In the genomic region with DNA sequence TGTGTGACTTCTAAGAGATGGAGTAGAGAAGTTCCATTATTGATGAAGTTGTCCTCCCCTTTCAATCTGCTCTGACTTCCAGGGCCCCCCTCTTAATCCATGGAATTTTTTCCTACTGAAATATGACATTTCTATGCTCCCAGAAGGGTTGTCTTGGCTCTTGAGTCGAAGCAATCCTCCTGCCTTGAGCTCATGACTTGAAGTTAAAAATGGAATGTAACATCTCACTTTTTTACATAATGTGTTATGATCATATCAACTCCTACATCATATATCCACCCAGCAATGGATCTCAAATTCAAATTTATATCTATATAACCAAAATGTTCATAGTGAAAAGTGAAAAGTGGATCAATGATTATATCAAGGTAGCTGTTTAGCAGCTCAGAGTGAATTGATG, we compare ENCODE assay signal across 30 mouse cellular contexts. TPM values are rescaled to one million over a fixed set of nuclear protein-coding genes. Genes with fewer than 3 reads are reported as not detected.
DNase-seq lines count a peak whose midpoint lies in the region; TF ChIP-seq lines count a peak whose summit lies in the region.
"Had no signal": no experiment of that assay in that cellular context is flagged by ENCODE, and none has a peak within 500 bp of the region (broad histone marks: within the 10 kb centered on the region; RNA-seq: fewer than 3 reads in every experiment).

No protein-coding gene starts in this region.

- 0 out of 2 replicates have a peak overlapping the region, but pooled peaks have one; percentile 56 for H3K27ac ChIP-seq in cortical plate, adult 2 months (ENCODE audit: insufficient read depth, low read length)
- no peak overlapping the region for H3K27ac ChIP-seq in layer of hippocampus, adult 2 months
- H3K27ac ChIP-seq: embryonic facial prominence, embryonic 10.5 days; embryonic facial prominence, embryonic 12.5 days; forebrain, embryonic 13.5 days; forebrain, embryonic 15.5 days had no signal

- H3K4me3 ChIP-seq in cortical plate, adult 2 months (ENCODE audit: insufficient read depth, low read length): no peak overlapping the region
- H3K4me3 ChIP-seq in layer of hippocampus, adult 2 months: no peak overlapping the region
- H3K4me3 ChIP-seq: embryonic facial prominence, embryonic 10.5 days; embryonic facial prominence, embryonic 12.5 days; forebrain, embryonic 13.5 days; forebrain, embryonic 15.5 days had no signal

- intact Hi-C loops in left cerebral cortex, postnatal 4 days (cut with DNase I): no loop called here

- no peak for TF ChIP-seq CTCF in cortical plate, adult 2 months (IDR thresholded peaks at IDR 0.05; ENCODE audit: extremely low read depth, insufficient read depth, low read length)
- TF ChIP-seq CTCF in layer of hippocampus, adult 2 months (conservative IDR thresholded peaks at IDR 0.05): no peak

- DNase-seq in left cerebral cortex, adult 11 months (ENCODE audit: low spot score): peak; percentile 2
- DNase-seq in left cerebral cortex, postnatal 4 days: no peak
- DNase-seq in brain, adult 2 months (ENCODE audit: low read depth, low spot score): peak; percentile 28
- no peak for DNase-seq in layer of hippocampus, adult 2 months (ENCODE audit: low spot score in 2 of 2)
- DNase-seq in B cell, adult 2 months: no peak
- DNase-seq: adrenal gland, adult 8-10 months; adrenal gland, postnatal 14 days; adrenal gland, postnatal 36 days; cerebellum, adult 11 months; cerebellum, adult 18-20 months; cerebellum, adult 8-10 months; cerebellum, adult 9-11 months; cerebellum, postnatal 14 days; cerebellum, postnatal 36 days; forebrain, postnatal 0 days had no signal

- H3K4me1 ChIP-seq in cortical plate, adult 2 months (ENCODE audit: control insufficient read depth, insufficient read depth, low read length): no peaks in the 10 kb centered on the region
- H3K4me1 ChIP-seq: embryonic facial prominence, embryonic 10.5 days; embryonic facial prominence, embryonic 12.5 days; forebrain, embryonic 13.5 days; forebrain, embryonic 15.5 days had no signal

- TF ChIP-seq POLR2A in cortical plate, adult 2 months (IDR thresholded peaks at IDR 0.05; ENCODE audit: extremely low read depth, insufficient read depth, low read length): no peak

RNA-seq across cellular contexts. Expression of gene Olfr577, which starts 1.3 kb away (rescaled TPM):
- total RNA-seq in left cerebral cortex, postnatal 4 days (2021): not detected
- polyA plus RNA-seq in cortical plate, adult 2 months (2012; rRNA removed): not detected in 2 replicates
- not detected for total RNA-seq in layer of hippocampus, adult 2 months (2021)
- total RNA-seq: adrenal gland, adult 18-20 months; adrenal gland, adult 8-10 months; adrenal gland, postnatal 14 days; adrenal gland, postnatal 36 days; CH12.LX; common myeloid progenitor, adult 5-6 weeks; forebrain, postnatal 0 days had no signal
- polyA plus RNA-seq: activated CD4-positive, CD25-positive, alpha-beta regulatory T cell, adult 4 months; brain, embryonic 14.5 days; CD4-positive, CD25-positive, alpha-beta regulatory T cell, adult 4 months; embryonic facial prominence, embryonic 10.5 days; embryonic facial prominence, embryonic 12.5 days; embryonic facial prominence, embryonic 14.5 days; forebrain, embryonic 11.5 days; forebrain, embryonic 13.5 days; forebrain, embryonic 15.5 days; forebrain, postnatal 0 days; G1E; Patski had no signal

RNA-seq across cellular contexts. Expression of gene Olfr576, which starts 11.9 kb away (rescaled TPM):
- not detected for total RNA-seq in left cerebral cortex, postnatal 4 days (2021)
- polyA plus RNA-seq in cortical plate, adult 2 months (2012; rRNA removed): not detected in 2 replicates
- not detected for total RNA-seq in layer of hippocampus, adult 2 months (2021)
- total RNA-seq: adrenal gland, adult 18-20 months; adrenal gland, adult 8-10 months; adrenal gland, postnatal 14 days; adrenal gland, postnatal 36 days; CH12.LX; common myeloid progenitor, adult 5-6 weeks; forebrain, postnatal 0 days; G1E had no signal
- polyA plus RNA-seq: activated CD4-positive, CD25-positive, alpha-beta regulatory T cell, adult 4 months; brain, embryonic 14.5 days; CD4-positive, CD25-positive, alpha-beta regulatory T cell, adult 4 months; embryonic facial prominence, embryonic 10.5 days; embryonic facial prominence, embryonic 12.5 days; embryonic facial prominence, embryonic 14.5 days; forebrain, embryonic 11.5 days; forebrain, embryonic 13.5 days; forebrain, embryonic 15.5 days; forebrain, postnatal 0 days; G1E; Patski had no signal

RNA-seq across cellular contexts. Expression of gene Olfr578, which starts 14.7 kb away (rescaled TPM):
- total RNA-seq in left cerebral cortex, postnatal 4 days (2021): not detected
- not detected in 2 replicates for polyA plus RNA-seq in cortical plate, adult 2 months (2012; rRNA removed)
- total RNA-seq in layer of hippocampus, adult 2 months (2021): not detected
- total RNA-seq: adrenal gland, adult 18-20 months; adrenal gland, adult 8-10 months; adrenal gland, postnatal 14 days; adrenal gland, postnatal 36 days; CH12.LX; common myeloid progenitor, adult 5-6 weeks; forebrain, postnatal 0 days had no signal
- polyA plus RNA-seq: activated CD4-positive, CD25-positive, alpha-beta regulatory T cell, adult 4 months; brain, embryonic 14.5 days; CD4-positive, CD25-positive, alpha-beta regulatory T cell, adult 4 months; embryonic facial prominence, embryonic 10.5 days; embryonic facial prominence, embryonic 12.5 days; forebrain, embryonic 11.5 days; forebrain, embryonic 13.5 days; forebrain, embryonic 15.5 days; forebrain, postnatal 0 days; G1E; Patski had no signal

RNA-seq across cellular contexts. Expression of gene Olfr575, which starts 15.8 kb away (rescaled TPM):
- not detected for total RNA-seq in left cerebral cortex, postnatal 4 days (2021)
- polyA plus RNA-seq in cortical plate, adult 2 months (2012; rRNA removed): not detected in 2 replicates
- not detected for total RNA-seq in layer of hippocampus, adult 2 months (2021)
- total RNA-seq: adrenal gland, adult 18-20 months; adrenal gland, adult 8-10 months; adrenal gland, postnatal 14 days; adrenal gland, postnatal 36 days; CH12.LX; common myeloid progenitor, adult 5-6 weeks; forebrain, postnatal 0 days had no signal
- polyA plus RNA-seq: activated CD4-positive, CD25-positive, alpha-beta regulatory T cell, adult 4 months; brain, embryonic 14.5 days; CD4-positive, CD25-positive, alpha-beta regulatory T cell, adult 4 months; embryonic facial prominence, embryonic 10.5 days; embryonic facial prominence, embryonic 12.5 days; embryonic facial prominence, embryonic 14.5 days; forebrain, embryonic 11.5 days; forebrain, embryonic 13.5 days; forebrain, embryonic 15.5 days; forebrain, postnatal 0 days; G1E; Patski had no signal

RNA-seq across cellular contexts. Expression of gene Olfr574, which starts 26.1 kb away (rescaled TPM):
- not detected for total RNA-seq in left cerebral cortex, postnatal 4 days (2021)
- polyA plus RNA-seq in cortical plate, adult 2 months (2012; rRNA removed): not detected in 2 replicates
- total RNA-seq in layer of hippocampus, adult 2 months (2021): not detected
- total RNA-seq: adrenal gland, postnatal 14 days; adrenal gland, postnatal 36 days; CH12.LX; common myeloid progenitor, adult 5-6 weeks; forebrain, postnatal 0 days; G1E had no signal
- polyA plus RNA-seq: activated CD4-positive, CD25-positive, alpha-beta regulatory T cell, adult 4 months; CD4-positive, CD25-positive, alpha-beta regulatory T cell, adult 4 months; embryonic facial prominence, embryonic 10.5 days; embryonic facial prominence, embryonic 12.5 days; embryonic facial prominence, embryonic 14.5 days; forebrain, embryonic 11.5 days; forebrain, embryonic 13.5 days; forebrain, embryonic 15.5 days; forebrain, postnatal 0 days; G1E; Patski had no signal

Comparison
In these comparisons a context has a peak if more than half of its experiments do, and no peak if none do; other contexts are left out.
1. DNase-seq: peak in left cerebral cortex, adult 11 months (single experiment) and brain, adult 2 months (single experiment); none in left cerebral cortex, postnatal 4 days (single experiment), layer of hippocampus, adult 2 months (0 of 2) and B cell, adult 2 months (0 of 2).